Mouse (Mus musculus): ENCODE data around the gene 1700014D04Rik. TPM values are rescaled to one million over a fixed set of nuclear protein-coding genes. Genes with fewer than 3 reads are reported as not detected.
A peak's percentile ranks its signal among the peaks of the same experiment; 100 is the strongest.

Gene 1700014D04Rik
- polyA plus RNA-seq, 1 experiment, result not detected

GRCm38 (mm10) chr13:59769296-59770163 lies 23.0 kb upstream of the 1700014D04Rik start, which contains the start of gene Isca1:
Gene Isca1, minus strand, starts transcription at chr13:59769810.
- H3K9me3 ChIP-seq, result no peaks in the 10 kb centered on the region
- peak within 1 kb of the TSS; percentile 94 for H3K4me3 ChIP-seq (replicated peaks)
- H3K4me1 ChIP-seq, result peaks cover 71% of the 10 kb centered on the region
- peaks cover 57% of the 10 kb centered on the region for H3K36me3 ChIP-seq (replicated peaks; ENCODE audit: low read length)
- TF ChIP-seq GATA1 (IDR thresholded peaks at IDR 0.05; ENCODE audit: borderline replicate concordance, low read length) (no peak), FLI1 (IDR thresholded peaks at IDR 0.05; ENCODE audit: low read length) (peak; percentile 95)
- no peaks in the 10 kb centered on the region for H3K27me3 ChIP-seq (replicated peaks)

- peaks cover 56% of the 10 kb centered on the region for H3K36me3 ChIP-seq (replicated peaks; ENCODE audit: low read length)
- peaks cover 75% of the 10 kb centered on the region for H3K4me1 ChIP-seq
- no peaks in the 10 kb centered on the region for H3K9me3 ChIP-seq
- no peaks in the 10 kb centered on the region for H3K27me3 ChIP-seq (replicated peaks)
- peak overlapping the region; percentile 94 for H3K4me3 ChIP-seq (replicated peaks)
- no peak for TF ChIP-seq FLI1 (IDR thresholded peaks at IDR 0.05; ENCODE audit: low read length)
- TF ChIP-seq GATA1 (IDR thresholded peaks at IDR 0.05; ENCODE audit: borderline replicate concordance, low read length), result no peak
Measured at GRCm38 (mm10) chr13:59768531-59768930, 22.0 kb upstream of the 1700014D04Rik start.

- H3K36me3 ChIP-seq (replicated peaks; ENCODE audit: low read length), result peaks cover 56% of the 10 kb centered on the region
- peak overlapping the region; percentile 94 for H3K4me3 ChIP-seq (replicated peaks)
- H3K9me3 ChIP-seq, result no peaks in the 10 kb centered on the region
- peaks cover 75% of the 10 kb centered on the region for H3K4me1 ChIP-seq
- TF ChIP-seq GATA1 (IDR thresholded peaks at IDR 0.05; ENCODE audit: borderline replicate concordance, low read length) (no peak), FLI1 (IDR thresholded peaks at IDR 0.05; ENCODE audit: low read length) (no peak)
- no peaks in the 10 kb centered on the region for H3K27me3 ChIP-seq (replicated peaks)
Measured at GRCm38 (mm10) chr13:59766786-59767515, 20.4 kb upstream of the 1700014D04Rik start.

DNA sequence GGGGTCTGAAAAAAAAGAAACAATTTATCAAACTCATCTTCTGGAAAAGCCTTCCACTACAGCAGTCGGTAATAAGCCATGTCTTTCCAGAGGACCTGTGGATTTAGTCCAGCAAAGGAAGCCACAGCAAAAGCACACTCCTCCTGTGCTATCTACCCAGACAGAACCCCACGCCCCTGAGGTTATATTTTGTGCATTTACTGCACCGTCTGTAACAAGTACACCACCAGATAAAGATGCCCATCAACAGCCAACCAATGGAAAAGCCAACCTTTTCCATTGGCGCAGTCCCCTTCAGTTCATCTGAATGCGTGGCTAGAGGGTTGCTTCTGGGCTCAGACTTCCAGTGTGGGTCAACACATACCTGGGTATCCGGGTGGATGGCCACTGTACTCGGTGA lies 16.2 kb upstream of the 1700014D04Rik start:
- no peaks in the 10 kb centered on the region for H3K27me3 ChIP-seq (replicated peaks)
- H3K36me3 ChIP-seq (replicated peaks; ENCODE audit: low read length), result peaks cover 88% of the 10 kb centered on the region
- peaks cover 91% of the 10 kb centered on the region for H3K4me1 ChIP-seq

DNA sequence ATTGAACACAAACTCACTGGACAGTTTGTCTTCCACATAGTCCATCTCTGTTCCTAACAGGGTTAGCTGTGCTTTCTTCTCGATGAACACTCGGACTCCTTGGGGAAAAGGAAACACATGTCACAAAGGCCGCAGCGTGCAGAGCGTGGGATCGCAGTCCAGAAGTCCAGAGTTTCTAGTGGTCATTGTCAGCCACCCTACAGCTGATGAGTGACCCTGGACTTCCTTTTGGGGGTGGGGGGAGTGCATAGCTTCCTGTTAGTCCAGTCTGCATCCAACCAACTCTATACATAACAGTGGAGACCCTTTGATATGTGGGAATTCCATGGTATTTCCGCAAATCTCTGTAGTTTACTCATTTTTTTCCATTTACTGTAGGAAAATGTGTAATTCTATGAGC lies 10.4 kb upstream of the 1700014D04Rik start:
- Histone ChIP-seq H3K36me3 (replicated peaks; ENCODE audit: low read length) (peaks cover 87% of the 10 kb centered on the region), H3K4me1 (peaks cover 72% of the 10 kb centered on the region), H3K27me3 (replicated peaks) (no peaks in the 10 kb centered on the region), H3K9me3 (peaks cover 8% of the 10 kb centered on the region), H3K4me3 (replicated peaks) (no peak overlapping the region)
- TF ChIP-seq FLI1 (IDR thresholded peaks at IDR 0.05; ENCODE audit: low read length), result no peak
- TF ChIP-seq GATA1 (IDR thresholded peaks at IDR 0.05; ENCODE audit: borderline replicate concordance, low read length), result no peak

More for the DNA sequence above, 16.2 kb upstream of the 1700014D04Rik start:
- Histone ChIP-seq H3K4me3 (replicated peaks) (peak overlapping the region; percentile 31), H3K9me3 (no peaks in the 10 kb centered on the region)
- TF ChIP-seq FLI1 (IDR thresholded peaks at IDR 0.05; ENCODE audit: low read length) (no peak), GATA1 (IDR thresholded peaks at IDR 0.05; ENCODE audit: borderline replicate concordance, low read length) (no peak)

- H3K9me3 ChIP-seq, result peaks cover 13% of the 10 kb centered on the region
- H3K36me3 ChIP-seq (replicated peaks; ENCODE audit: low read length), result peaks cover 51% of the 10 kb centered on the region
- H3K4me1 ChIP-seq, result peaks cover 68% of the 10 kb centered on the region
- TF ChIP-seq GATA1 (IDR thresholded peaks at IDR 0.05; ENCODE audit: borderline replicate concordance, low read length) (no peak), FLI1 (IDR thresholded peaks at IDR 0.05; ENCODE audit: low read length) (no peak)
- no peak overlapping the region for H3K4me3 ChIP-seq (replicated peaks)
- peaks cover 1% of the 10 kb centered on the region for H3K27me3 ChIP-seq (replicated peaks)
Measured at GRCm38 (mm10) chr13:59750310-59750709, 3.8 kb upstream of the 1700014D04Rik start.

GRCm38 (mm10) chr13:59746164-59746563 lies 388 bp downstream of the 1700014D04Rik start:
- Histone ChIP-seq H3K4me3 (replicated peaks) (no peak overlapping the region), H3K4me1 (peaks cover 84% of the 10 kb centered on the region), H3K36me3 (replicated peaks; ENCODE audit: low read length) (peaks cover 39% of the 10 kb centered on the region), H3K9me3 (peaks cover 3% of the 10 kb centered on the region; the same call in 1 of the 2 replicates), H3K27me3 (replicated peaks) (peaks cover 1% of the 10 kb centered on the region)
- TF ChIP-seq GATA1 (IDR thresholded peaks at IDR 0.05; ENCODE audit: borderline replicate concordance, low read length) (no peak), FLI1 (IDR thresholded peaks at IDR 0.05; ENCODE audit: low read length) (no peak)

GRCm38 (mm10) chr13:59745462-59745861 lies 1.1 kb downstream of the 1700014D04Rik start:
- TF ChIP-seq GATA1 (IDR thresholded peaks at IDR 0.05; ENCODE audit: borderline replicate concordance, low read length) (no peak), FLI1 (IDR thresholded peaks at IDR 0.05; ENCODE audit: low read length) (no peak)
- Histone ChIP-seq H3K9me3 (peaks cover 3% of the 10 kb centered on the region; the same call in 1 of the 2 replicates), H3K4me1 (peaks cover 79% of the 10 kb centered on the region), H3K36me3 (replicated peaks; ENCODE audit: low read length) (peaks cover 39% of the 10 kb centered on the region), H3K27me3 (replicated peaks) (peaks cover 1% of the 10 kb centered on the region), H3K4me3 (replicated peaks) (peak overlapping the region; percentile 54)

DNA sequence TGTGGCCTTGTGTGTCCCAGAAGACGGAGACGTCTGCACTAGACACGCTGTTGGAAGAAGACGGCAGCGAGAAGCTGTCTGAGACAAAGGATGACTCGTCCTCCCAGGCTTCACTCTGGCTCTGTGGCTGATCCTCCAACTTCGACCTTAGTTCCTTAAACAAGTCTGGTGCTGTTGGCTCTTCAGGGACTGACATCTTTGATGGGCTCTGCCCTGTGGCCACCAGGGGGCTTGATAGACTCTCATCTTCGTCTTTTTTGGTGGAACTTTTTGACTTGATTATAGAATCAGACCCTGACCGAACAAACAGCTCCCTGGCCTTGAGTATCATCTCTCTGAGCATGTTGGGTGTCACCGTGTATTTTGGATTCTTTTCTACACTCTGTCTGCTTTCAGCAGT lies 4.9 kb downstream of the 1700014D04Rik start:
- TF ChIP-seq FLI1 (IDR thresholded peaks at IDR 0.05; ENCODE audit: low read length), result no peak
- H3K36me3 ChIP-seq (replicated peaks; ENCODE audit: low read length), result peaks cover 35% of the 10 kb centered on the region
- no peak overlapping the region for H3K4me3 ChIP-seq (replicated peaks)
- peaks cover 3% of the 10 kb centered on the region for H3K27me3 ChIP-seq (replicated peaks)
- peaks cover 3% of the 10 kb centered on the region; the same call in 1 of the 2 replicates for H3K9me3 ChIP-seq
- H3K4me1 ChIP-seq, result peaks cover 78% of the 10 kb centered on the region

All from megakaryocyte, embryonic 14.5 days (primary cell).